Mouse (Mus musculus) cerebellum, postnatal 25 days (tissue): ENCODE measurements around the gene Ciapin1.
"Not testable (repeated sequence)": the region's sequence is repeated elsewhere in the genome, so short reads cannot be mapped to it uniquely, and the experiment has no call there.

ENCODE experiments used
- DNase-seq, 2 experiments: peaks; one replicate each; pipeline ENCODE4 v3.0.0; 2021; ENCODE audit warnings: mixed read lengths in 2 of 2

Gene Ciapin1

DNA sequence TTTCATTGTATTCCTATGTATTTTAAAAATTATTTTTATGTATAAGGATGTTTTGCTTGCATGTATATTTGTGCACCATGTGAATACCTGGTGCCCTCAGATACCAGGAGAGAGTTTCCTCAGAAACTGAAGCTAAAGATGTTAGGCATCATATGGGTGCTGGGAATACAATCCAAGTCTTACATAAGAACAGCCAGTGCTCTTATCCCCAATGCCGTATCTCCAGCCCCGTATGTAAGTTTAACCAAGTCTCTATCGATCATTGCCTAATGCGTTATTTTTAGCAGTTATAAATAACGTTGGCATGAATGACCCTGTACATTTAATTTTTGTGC, 18.8 kb upstream of the Ciapin1 start:
- no peak for DNase-seq

DNA sequence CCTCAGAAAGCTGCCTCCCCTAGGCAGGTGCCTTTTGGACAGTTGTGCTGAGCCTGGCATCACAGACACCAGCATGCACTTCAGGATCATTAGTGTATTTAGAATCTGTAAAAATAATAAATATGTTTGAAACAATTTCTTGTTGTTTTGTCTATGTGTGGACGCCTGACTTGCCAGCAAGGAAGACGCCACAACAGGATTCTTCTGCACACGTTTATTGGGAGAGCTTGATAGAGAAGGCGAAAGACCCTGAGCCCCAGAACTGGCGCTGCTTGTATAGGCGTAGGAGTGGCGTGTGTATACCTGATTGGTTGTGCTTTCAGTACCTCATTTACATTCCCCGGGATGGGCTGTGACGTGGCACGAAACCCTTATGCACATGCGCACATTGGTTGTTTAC, 16.6 kb upstream of the Ciapin1 start:
- not testable (repeated sequence) for DNase-seq

DNA sequence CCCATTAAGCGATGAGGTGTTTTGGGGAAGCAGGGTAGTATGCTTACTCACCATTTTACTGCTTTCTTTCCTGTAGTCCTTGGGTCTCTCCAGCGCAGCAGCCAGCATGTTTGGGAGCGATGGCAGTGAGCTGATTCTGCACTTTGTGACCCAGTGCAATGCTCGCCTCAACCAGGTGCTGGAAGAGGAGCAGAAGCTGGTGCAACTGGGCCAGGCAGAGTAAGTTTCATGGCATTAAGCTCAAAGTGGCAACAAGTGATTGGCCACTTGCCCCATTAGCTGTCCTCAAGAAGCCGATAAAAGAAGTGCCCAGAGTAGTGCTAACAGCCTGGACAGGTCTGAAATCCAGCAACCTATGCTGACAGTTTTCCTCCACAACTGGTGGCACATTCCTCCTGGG, 11.9 kb upstream of the Ciapin1 start:
- no peak for DNase-seq

DNA sequence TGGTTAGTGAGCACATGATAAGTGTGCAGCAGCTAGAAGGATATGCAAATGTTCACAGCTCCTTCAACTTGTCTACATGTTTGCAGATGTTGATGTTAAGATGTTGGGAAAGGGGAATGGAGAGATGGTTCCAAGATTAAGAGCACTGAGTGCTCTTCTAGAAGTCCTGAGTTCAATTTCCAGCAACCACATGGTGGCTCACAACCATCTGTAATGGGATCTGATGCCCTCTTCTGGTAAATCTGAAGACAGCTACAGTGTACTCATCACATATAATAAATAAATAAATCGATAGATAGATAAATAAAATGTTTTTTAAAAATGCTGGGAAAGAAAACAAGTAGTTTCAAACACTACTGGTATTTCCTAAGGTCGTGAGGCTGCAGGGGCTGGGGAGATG, 3.0 kb upstream of the Ciapin1 start:
- DNase-seq: no peak

DNA sequence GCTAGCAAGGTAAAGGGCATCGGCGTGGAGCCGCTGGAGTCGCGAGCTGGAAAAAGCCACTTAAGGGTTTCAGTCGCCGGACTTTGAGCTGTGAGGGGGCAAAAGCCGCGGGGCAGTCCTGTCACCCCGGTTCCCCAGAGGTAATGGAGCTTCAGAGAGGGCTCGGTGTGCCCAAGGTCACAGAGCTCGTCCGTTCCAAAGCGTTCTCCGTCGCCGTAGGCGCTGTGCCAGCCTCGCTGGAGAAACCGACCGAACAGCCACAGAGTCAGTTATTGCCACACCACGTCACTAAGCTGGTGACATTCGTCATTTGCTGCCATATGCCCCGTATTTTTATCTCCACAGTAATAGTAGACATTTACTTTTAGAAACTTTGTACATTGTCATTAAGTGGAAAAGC, 442 bp upstream of the Ciapin1 start:
- peak in 1 of 2 experiments; percentile 90 for DNase-seq

DNA sequence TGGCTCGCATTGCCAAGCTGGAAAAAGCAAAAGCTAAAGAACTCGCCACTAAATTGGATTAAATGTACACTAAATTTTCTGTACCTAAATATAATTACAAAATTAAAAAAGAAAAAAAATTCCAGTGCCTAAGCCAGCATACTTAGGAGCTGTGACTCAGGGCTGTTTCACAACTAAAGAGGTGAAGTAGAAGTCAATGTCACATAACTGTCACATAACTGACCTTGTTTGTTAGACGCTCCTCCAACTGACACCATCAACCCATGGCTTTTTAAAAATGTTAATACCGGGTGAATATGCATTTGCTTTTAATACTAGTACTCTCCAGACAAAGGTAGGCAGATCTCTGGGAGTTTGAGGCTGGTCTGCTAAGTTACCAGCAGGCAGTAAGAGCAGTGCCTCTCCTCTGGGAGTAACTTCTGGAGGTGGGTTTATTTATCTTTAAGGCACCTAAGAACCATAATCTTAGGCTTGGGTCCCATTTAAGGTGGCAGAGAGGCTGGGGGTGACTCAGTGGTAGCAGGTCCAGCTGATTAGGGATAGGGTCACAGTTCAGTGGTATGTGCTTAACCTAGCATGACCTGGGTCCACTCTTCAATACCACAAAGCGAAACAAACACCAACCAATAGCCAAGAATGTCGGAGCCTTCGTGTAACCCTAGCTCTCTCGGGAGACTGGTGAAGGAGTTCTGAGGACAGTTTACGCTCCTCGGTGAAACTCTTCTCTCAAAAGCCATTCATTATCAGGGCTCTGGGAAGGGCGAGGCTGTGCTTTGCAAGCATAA, 1.5 kb downstream of the Ciapin1 start:
- DNase-seq: no peak

DNA sequence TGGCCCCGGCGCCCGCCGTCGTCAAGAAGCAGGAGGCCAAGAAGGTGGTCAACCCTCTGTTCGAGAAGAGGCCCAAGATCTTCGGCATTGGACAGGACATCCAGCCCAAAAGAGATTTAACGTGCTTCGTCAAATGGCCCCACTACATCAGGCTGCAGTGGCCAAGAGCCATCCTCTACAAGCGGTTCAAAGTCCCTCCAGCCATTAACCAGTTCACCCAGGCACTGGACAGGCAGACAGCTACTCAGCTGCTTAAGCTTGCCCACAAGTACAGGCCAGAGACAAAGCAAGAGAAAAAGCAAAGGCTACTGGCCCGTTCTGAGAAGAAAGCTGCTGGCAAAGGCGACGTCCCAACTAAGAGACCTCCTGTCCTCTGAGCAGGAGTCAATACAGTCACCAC, 2.4 kb downstream of the Ciapin1 start:
- not testable (repeated sequence) for DNase-seq

DNA sequence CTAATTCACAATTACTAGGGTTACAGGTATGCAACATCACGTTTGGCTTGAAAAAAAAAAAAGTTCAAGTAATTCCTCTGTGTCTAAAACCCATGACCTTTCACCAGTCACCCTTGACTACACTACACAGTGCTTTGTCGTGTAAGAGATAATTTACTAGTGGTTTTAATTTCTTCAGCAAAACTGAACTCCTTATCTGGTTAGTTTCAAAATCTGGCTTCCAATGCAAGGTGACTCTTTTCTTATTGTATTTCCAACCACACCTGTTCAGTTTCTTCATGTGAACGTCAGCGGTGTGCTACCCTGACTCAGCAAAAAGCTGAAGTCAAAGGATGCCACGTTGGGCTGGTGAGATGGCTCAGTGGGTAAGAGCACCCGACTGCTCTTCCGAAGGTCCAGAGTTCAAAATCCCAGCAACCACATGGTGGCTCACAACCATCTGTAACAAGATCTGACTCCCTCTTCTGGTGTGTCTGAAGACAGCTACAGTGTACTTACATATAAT, 4.2 kb downstream of the Ciapin1 start:
- DNase-seq: not testable (repeated sequence)

DNA sequence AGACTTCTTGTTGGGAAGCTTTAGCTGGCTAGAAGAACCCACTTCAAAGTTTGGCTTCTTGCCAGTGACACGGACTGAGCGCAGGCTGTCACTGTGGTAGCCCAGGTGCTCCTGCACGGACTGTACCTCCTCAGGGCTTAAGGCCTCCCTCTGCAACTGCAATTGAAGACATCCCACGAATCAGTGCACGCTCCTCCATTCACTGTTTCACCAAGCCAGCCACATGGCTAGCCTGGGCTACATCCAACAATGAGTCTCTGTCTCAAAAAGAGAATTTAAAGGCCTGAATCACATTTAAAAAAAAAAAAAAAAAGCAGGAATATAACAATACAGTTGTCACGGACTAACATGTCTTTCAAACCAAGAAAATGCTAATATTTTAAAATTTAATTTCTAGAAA, 9.9 kb downstream of the Ciapin1 start:
- DNase-seq: peak in 1 of 2 experiments; percentile 27

DNA sequence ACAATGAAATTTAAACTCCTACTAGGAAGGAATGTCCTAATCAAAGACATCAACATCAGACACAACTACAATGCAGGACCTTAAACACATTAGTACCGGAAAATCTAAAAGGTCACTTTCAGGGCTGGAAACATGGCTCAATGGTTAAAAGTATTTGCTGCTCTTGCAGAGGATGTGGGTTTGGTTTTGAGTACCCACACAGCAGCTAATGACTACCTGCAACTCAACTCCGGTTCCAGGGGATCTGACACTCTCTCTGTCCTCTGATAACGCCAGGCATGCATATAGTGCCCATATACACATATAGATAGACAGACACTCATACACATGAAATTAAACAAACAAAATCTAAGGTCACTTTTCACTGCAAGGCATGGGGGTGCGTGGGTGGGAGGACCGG, 11.9 kb downstream of the Ciapin1 start:
- DNase-seq: no peak

DNA sequence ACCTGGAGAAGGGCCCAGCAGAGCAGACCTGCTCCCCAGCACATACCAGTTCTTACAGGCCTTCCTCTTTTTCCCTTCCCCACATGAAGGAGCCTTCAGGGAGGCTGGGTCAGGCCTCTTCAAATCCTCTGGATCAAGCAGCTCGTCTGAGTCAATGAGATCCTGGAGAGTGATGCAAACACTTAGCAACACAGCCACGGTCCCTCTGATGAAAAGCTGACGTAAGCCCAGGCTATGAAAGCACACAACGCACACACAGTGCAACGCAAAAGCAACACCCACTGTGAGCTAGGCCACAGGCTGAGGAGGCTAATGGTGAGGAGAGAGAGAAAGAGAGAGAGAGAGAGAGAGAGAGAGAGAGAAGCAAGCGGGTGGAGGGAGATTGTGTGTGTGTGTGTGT, 13.0 kb downstream of the Ciapin1 start:
- no peak for DNase-seq

DNA sequence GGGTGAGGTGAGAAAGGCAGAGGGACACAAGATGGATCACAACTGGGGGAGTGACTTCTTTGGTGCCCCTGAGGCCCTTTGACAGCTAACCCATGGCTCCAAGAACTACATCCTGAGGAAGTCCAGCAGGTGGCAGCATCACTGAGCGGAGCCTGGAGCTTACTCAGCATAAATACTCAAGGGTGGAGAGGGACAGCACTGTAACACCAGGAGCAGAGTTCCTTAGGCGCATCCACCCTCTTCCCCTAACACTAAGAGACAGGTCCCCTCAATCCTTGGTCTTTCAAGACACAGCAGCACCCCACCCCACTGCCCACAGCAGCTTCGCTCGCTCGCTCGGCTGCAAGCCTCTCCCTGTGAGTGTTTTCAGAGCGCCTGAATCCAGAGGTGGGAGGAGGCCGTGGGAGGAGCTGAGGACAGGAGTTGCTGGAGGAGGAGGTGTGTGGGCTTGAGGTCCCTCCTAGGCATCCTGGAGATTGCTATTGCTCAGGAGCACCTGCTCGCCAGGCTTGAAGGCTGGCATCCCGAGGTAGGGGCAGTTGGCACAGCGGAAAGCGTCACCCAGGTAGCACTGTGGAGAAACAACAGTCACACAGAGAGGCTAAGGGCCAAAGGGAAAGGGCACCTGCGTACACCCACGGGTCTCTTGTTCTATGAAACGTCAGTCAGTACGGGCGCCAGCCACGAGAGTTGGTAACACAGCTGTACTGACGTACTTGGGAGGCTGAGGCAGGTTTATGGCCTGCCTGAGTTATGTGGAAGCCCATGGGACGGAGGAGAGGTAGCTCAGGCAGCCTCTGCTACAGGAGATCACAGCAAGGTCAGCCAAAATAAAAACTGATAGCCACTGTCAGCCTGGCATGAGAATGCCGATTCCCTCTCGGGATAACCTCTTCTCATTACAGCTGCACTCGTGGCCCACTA, 15.3 kb downstream of the Ciapin1 start:
- DNase-seq: peak; percentile 55 to 70

DNA sequence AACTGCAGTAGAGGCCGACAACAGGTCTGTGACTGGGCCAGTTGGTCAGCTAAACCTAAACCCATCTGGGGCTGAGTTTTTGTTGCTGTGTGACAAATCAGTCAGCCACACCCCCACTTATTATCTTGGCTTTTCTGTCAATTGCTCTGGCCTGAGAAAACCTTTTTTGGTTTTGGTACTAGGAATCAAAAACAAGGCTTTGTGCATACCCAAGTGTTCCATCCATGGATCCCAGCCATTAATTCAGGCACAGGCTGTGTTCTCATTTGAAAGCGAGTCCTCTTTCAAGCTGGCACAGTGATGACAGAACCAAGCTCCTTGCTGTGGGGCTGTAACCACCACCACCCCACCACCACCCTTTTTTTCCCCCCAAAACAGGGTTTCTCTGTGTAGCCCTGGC, 16.8 kb downstream of the Ciapin1 start:
- no peak for DNase-seq

DNA sequence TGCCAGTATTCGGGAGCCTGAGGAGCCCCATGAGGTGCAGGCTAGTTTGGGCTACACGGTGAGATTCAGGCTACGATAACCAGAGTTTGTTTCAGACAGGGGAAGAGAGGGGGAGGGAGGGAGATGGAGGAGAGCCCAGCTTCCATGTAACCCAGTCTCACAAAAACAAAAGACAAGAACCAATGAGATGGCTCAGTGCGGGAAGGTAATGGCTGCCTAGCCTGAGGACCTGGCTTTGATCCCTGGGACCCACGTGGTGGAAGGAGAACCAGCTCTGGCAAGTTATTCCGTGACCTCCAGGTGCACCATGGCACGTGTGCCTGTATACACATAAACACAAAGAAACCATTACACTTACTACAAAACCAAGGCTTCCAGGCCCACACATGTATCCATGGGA, 17.6 kb downstream of the Ciapin1 start:
- no peak for DNase-seq

DNA sequence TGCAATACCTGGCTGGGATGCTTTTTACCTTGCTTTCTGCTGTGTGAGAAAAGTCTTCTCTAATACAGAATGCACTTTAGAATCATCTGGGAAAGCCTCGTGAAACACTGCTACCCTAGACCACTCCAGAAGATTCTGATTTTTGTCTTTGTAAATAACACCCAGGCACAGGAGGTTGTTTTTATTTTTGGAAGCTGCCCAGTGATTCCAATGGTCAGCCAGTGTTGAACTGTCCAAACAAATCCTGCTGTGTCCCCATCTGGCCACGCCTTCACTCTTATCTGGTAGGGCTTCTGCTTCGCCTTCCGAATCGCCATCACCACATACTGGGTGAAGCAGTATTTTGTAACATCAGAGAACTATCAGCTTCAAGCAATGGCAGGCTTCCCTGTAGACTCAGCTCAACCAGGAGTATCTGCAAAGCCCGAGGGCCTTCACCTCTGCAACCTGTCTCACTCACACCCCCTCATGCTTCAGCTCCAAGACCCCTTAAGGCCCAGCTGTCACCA, 18.4 kb downstream of the Ciapin1 start:
- no peak for DNase-seq

DNA sequence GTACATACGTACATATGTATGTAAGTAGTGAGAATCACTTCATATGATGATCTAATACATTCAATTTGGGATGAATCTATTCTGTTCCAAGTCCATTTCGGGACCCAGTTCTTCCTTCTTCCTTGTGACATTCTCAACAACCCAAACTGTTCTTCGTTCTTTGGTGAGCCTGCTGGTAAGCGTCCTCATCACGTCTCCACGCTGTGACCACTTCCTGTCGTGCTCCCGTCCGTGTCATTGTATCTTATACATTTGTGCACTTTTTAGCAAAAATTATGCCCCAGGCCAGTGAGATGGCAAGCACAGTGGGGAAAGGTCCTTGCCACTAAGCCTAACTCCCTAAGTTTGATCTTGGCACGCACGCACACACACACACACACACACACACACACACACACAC, 20.2 kb downstream of the Ciapin1 start:
- DNase-seq: no peak

DNA sequence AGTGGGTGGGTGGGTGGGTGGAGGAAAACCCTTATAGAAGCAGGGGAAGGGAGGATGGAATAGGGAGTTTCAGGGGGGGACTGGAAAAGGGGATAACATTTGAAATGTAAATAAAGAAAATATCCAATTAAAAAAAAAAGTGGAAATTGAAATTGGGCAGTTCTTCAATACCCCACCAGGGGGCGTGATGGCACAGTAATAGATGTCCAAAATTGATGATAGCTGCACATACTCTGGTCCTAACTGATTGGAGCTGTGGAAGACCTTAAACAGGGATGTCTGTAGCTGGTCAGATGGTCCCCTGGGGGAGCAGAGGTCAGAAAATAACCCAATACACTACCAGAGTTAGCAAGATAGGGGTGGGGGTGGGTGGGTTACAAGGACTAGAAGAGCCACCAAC, 23.6 kb downstream of the Ciapin1 start:
- peak in 1 of 2 experiments; percentile 61 for DNase-seq

DNA sequence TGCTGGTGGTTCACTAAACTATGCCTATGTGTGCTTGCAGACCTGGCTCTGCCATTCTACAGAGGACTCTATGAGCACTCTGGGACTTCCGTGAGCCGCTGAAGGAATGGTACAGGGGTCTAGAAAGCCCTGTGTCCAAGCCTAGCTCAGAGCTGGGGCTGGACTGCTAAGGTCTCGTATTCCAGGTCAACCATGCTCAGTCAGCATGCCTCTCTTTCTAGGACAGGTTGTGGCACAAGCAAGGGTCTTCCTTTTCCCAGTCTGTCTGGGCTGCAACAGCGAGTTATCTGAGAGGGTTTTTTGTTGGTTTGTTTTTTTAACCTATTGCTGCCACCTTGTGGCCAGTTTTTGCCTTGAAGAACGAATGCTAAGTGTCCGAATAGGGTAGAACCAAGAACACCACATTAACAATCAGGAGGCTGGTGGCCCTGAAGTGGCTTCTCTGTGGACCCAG, 25.5 kb downstream of the Ciapin1 start:
- DNase-seq: peak; percentile 90 to 91

DNA sequence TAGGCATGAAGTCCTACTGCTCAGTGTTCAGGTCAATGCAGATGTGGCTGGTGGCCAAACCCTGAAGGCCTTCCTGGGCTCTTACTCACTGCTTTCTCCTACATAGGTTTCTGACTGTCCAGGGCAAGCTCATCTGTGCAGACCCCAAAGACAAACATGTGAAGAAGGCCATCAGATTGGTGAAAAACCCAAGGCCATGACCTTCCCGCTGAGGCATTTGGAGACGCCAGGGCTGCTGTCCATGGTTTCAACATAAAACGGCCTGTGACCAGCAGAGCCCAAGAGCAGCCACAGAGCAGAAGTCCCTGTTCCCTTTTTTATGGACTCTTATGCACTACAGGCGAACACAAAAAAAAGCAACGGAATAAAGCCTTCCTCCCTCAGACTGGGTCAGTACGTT, 26.5 kb downstream of the Ciapin1 start:
- no peak for DNase-seq

DNA sequence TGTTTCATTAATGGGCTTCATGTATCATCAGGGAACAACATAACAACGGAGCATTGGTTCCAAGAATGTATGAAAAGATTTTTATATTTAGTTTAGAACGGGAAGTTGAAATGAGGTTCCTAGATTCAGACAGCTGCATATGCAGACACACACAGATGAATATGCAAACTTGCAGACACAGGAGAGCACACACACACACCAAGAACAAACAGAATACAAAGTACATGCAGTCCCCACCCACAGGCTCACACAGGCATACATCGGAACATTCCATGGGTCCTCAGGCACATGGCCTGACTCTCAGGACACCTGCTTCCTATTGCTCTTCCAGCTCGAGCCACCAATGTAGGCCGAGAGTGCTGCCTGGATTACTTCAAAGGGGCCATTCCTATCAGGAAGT, 27.3 kb downstream of the Ciapin1 start:
- no peak for DNase-seq

DNA sequence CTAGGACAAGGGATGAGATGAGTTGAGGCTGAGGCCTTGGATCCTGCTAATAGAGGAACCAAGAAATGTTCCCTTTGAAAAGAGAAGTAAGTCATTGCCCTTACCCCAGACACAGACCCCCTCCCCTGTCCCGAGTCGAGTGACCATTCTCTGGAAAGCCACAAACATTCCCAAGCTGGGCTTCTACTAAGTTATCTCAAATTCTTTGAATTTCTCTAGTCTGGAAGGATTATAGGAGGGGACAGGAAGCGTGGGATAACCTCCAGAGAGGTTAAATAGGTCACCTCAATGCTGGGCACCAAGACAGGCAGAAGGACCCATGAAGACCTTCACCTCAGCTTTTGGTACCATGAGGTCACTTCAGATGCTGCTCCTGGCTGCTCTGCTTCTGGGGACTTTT, 28.0 kb downstream of the Ciapin1 start, which contains the start of gene Ccl17:
TSS of gene Ccl17 (plus strand) at position 301 of the 400 bp plus-strand sequence.
- DNase-seq: no peak

DNA sequence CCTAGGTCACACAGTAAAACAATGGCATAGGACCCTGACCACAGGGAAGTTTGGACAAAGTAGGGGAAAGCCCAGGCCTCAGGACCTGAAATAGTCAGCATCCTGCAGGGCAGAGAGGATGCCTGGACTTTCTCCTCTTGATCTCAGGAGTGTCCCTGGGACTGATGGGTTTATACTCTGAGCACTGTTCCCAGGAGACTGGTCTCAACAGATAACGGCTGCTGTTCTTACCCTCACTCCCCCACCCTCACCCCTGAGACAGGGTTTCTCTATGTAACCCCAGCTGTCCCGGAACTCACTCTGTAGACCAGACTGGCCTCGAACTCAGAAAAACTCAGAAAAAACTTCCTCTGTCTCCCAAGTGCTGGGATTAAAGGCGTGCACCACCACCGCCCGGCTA, 29.8 kb downstream of the Ciapin1 start:
- DNase-seq: no peak

DNA sequence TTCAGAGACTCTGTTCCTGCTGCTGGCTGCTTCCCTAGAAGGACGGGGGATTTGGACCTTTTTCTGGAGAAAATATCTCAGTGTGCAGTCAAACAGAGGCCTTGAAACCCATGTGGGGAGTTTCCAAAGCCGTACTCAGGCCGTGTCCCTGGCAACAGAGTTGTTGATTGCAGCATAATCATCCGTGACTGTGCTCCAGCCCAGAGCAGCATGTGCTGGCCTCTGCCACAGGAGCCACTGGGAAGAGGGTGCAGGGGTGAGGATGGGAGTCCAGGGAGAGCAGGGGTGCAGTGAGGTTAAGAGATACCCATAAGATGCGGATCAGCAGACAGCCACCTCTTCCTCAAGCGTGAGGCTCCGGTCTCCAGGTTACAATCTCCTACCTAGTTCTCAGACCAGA, 30.7 kb downstream of the Ciapin1 start:
- no peak for DNase-seq

DNA sequence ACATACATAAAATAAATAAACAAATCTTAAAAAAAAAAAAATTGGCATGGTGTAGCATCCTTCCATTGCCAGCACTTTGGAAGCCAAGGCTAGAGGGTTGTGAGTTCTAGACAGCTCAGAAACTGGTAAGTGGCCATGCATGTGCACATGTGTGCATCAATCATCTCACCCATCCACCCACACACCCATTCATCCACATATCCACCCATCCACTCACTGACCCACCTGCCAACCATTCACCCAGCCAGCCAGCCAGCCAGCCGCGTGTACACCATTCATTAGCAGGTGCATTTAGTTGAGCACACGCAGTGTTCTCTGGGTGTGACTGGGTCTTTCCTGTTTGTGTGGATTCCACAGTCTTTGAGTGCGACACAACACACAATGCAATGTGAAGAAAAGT, 32.3 kb downstream of the Ciapin1 start:
- DNase-seq: no peak
